Mouse (Mus musculus) embryo, embryonic 10 days (tissue): ENCODE results near the gene Hk2.

Experiments used
- DNase-seq: peaks from one replicate; pipeline ENCODE4 v3.0.0-alpha.2; 2015; ENCODE audit warnings: low spot score

Hk2 gene

DNA sequence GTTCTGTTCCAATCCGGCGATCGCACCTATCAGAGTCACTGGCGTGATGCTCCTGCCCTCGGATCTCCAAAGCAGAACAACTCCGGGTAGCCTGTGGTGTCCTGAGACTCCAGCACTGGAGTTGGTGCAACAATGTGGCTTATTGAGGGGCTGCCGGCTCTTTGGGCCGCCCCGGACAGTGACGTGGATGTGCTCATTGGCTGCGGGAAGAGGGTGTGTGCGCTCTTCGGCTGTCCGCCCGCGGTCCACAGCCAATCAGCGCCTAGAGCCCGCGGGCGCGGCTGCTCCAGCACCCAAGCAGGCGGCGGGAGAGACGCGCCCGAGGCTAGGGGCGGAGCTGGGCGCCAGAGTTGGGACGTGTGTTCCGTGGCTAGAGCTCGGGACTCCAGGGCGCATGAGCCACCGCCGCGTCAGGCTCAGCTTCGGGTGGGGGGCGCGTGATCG, at the start of gene Hk2:
Gene Hk2, minus strand, starts transcription at position 134 of the 444 bp plus-strand sequence.
- DNase-seq: peak; percentile 97

DNA sequence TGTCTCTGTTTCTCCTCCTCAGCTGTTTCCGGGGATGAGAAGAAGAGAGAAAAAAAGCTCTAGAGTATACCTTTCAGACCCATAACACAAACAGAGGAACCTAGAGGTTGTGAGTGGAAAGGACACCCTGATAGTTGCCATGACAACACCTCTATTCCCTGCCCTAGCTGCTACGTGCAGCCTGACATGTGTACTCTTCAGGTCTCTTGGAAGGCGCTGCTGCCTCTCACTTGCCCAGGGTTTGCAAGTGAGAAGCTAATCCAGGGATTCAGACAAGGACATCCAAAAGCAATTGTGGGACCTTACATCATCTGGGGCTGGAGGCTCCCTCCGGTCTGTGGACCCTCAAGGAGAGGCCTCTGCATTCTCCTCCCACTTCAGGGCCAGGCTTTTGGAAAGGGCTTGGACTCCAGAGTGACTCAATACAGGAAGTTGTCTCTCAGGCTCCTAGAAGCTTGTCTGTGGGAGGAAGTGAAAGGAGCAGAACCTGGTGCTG, 47.6 kb upstream of the Hk2 start:
- peak; percentile 52 for DNase-seq

DNA sequence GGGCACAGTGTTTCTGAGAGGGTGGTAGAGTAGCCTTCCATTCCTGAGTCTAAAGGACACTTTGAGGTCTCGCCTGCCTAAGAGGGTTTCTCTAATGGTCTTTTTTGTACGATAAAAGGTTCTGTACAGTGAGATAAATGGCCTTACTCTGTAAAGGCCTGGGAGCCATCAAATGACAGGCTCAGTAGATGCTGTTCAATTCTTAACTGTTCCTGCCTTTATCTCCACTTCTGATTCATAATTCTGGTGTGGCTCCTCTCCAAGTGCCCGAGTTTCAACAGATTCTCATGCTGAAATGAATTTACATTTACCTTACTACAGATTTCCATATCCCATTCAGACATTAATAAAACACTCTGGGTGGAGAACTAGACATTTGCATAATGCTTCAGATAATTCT, 46.5 kb upstream of the Hk2 start:
- no peak for DNase-seq

DNA sequence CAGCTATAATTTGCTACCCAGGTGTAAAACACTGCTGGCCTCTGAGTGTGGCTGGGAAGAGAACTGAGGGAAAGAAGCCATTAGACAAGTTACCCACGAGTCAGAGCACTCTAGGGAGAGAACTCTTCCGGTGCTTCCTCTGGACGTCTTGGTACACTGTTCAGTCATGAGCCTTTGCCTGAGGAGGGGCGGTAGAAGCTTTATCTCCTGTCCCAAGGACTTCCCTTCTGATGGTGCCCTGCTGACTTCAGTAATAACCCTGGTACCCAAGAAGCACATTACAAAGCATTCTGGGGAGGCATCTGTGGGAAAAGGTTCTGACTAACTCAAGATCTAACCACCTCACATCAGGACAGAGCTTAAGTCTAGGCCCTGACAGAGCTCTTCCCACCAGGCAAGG, 40.6 kb upstream of the Hk2 start:
- DNase-seq: no peak

DNA sequence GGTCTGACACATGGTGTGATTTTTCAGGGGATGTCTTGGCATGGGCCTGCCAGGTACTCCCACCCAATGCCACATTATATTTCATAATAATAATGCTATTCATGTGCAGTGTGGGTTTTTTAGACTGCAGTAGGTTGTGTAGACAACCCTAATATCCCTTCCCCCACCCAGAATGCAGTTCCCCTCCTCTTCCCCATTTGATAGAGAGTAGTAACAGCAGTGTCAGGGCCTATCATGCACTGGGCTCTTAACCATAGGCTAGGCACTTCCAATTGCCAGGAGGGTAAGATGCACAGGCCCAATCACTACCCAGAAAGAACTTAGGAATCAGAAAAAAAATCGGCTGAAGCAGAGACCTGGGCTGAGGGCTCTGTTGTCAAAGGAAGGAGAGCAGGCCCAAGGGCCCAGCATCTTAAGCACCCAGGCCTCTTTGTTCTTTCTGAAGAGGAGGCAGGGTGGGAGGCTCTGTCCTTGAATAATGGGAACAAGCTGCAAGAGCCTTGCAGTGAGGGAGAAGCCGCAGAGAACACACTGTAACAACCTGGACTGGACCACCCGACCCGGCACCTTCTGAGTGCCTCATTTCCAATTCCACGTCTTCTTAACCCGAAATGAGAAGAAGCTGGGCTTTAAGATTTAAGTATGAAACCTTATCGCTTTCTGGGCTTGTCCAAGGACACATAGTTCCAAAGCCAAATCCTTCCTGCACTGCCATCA, 33.9 kb upstream of the Hk2 start:
- no peak for DNase-seq

DNA sequence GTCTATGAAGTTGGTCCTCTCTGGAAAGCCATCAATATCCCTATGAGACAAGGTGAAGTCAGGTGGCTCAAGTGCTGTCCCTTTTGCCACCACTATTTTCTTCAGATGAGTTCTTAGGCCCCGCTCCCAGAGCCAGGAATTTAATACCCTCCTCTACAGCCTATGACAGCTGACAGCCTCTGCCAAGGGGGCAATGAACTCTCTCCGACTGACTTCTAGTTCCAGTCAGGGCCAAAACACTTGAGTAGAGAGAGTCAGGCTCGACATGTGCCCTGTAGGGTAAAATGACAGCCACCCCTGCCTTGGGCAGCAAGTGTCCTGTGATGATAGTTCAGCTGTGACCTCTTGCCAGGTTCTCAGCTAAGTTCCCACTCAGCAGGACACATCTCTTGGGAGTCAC, 32.7 kb upstream of the Hk2 start:
- no peak for DNase-seq

DNA sequence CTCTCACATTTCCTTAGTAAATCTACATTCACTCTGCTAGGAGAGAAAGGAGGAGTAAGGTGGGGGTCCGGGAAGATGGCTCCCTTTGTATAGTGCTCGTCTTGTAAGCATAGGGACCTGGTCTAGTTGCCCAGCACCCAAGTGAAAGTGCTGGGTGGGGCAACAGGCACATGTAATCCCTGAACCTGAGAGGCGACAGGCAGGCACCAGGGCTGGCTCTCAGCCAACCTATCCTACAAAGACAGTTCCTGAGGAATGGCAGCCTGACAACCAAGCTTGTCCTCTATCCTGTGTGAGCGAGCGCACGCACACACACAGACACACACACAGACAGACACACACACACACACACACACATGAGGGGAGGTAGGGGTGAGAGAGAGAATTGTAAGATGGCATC, 32.2 kb upstream of the Hk2 start:
- no peak for DNase-seq

DNA sequence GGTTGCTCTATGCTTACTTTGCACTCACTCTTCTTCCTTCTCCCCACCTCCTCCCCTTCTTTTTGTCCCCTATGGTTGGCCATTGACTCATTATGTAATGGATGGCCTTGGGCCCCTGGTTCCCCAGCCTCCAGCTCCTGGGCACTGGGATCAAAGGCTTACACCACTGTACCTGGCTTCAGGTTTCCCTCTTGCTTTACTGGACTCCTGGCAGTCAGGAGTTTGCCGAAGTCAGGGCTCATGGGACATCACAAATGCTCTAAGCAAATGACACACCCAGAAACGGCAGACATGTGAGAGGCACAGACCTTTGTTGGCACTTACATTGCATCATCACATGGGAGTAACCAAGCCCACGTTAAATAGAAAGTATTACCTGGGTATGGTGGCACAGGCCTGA, 31.6 kb upstream of the Hk2 start:
- no peak for DNase-seq

DNA sequence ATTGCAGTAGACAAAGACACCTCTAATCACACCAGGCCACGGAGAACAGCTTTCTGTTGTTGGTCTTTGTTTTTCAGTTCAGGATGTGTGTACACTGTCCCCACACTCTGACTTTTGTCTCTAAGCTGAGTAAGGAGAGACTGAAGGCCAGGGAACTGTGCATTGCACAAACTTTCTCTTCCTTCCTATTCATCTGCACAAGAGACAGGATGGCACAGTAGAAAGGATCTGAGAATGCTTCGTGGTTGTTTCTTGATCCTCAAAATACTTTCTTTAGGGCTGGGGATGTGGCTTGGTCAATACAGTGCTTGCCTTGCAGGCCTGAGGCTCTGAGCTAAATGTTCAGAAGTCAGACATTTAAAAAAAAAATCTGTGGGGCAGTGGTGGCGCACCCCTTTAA, 30.7 kb upstream of the Hk2 start:
- DNase-seq: no peak

DNA sequence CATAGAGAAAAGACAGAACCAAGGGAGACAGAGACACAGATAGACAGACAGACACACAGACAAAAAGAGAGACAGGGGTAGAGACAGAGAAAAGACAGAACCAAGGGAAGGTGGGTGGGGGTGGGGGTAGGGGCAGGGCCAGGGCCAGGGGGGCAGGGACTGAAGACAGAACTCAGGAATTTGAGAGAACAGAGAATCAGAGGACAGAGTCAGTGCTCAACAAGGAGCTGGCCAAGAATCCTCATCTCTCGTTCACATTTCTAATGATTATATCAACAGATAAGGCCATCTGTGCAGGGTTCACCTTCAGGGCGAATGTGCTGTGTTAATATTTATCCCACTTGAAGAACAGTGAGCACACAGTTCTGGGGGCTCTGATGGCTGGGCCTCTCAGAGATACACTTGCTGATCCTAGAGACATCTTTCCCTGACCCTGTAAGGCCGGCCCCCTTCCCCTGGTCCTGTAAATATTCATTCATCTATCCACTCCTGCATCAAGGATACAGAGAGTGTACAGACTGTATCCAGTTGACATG, 24.0 kb upstream of the Hk2 start:
- no peak for DNase-seq

DNA sequence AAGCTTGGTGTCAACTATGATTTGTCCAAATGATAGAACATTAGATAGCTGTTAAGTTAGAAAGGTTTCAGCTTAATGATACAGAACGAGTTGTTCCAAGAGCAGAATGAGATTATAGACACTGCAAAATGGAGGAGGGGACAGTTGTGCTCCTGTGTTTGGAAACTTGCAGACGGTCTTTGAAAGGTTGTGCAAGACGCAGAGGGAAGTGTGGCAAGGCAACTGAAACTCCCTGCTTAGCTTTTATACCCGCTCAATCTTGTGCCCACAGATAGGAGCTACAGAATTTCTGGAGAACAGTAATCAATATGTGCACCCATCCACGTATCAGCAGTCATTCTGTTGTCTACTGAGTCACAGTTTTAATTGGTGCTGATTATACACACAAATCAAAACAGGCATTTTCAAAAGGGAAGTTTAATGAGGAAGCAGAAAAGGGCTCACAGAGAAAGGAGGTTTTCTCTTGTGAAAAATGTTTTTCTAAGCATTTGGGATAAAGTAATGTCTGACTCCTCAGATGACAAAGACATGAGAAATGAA, 23.1 kb upstream of the Hk2 start:
- DNase-seq: no peak

DNA sequence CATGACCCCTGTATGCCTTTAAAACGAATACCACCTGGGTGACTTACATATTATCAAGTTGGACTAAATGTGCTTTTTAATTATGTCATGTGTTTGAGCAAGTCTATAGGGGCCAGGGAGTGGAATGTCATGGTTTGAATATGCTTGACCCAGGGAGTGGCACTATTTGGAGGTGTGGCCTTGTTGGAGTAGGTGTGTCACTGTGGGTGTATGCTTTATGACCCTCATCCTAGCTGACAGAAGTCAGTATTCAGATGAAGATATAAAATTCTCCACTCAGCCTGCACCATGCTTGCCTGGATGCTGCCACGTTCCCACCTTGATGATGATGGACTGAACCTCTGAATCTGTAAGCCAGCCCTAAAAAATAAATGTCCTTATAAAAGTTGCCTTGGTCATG, 16.6 kb upstream of the Hk2 start:
- no peak for DNase-seq

DNA sequence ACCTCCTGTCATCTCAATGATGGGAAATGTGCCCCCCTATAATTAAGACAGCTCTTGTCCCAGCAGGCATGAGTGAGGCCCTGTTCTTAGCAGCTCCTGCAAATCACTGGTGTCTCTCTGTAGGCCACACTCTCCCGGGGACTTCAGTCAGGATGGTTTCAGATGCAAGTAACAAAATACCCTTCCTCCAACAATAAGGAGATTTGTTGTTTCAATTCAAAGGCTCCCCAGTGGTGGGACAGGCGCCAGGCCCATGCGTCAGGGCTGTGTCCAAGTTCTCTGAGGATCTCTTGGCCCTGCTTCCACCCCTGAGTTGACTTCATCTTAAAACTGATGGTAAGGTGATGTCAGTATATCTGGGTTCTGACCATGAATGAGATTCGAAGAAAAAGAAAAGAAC, 9.7 kb upstream of the Hk2 start:
- no peak for DNase-seq

DNA sequence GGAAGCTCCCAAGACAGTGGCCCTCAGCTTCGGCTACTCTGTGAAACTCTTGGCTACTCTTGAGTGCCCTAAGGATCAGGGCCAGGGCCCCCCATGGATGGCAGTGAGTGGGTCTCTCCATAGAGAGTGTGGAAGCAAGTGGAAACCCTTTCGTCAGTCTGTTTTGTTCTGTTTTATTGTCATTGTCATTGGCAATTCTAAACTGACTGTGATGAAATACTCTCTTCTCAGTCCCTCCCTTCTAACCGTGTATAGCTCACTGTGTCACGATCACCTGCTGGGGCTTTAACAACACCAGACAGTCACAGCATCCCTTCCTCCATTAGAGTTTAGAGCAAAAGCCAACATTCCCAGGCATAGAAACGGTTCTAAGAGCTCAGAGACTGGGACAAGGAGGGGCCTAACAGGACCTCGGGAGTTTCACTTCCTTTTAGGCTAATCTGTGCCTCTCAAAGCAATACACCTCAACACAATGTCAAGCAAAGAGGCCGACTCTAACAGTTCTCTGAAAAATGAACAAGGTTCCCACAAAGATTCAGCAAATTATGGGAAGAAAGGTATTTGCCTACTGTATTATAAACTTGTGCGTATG, 6.6 kb upstream of the Hk2 start:
- DNase-seq: no peak

DNA sequence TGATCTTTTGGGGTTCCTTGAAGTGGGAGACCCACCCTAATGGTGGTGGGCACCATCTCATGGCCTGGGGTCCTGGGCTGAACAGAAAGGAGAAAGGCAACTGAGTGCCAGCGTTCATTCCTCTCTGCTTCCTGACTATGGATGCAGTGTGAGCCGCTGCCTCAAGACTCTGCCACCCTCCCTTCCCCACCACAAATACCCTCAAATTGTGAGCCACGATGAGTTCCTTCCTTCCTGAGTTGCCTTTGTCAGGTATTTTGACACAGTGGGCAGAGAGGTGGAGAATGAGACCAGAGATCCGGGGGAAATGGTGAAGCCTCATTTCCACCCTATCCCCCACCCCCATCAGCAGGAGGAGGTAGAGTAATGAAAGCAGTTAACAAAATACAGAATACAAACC, 6.1 kb upstream of the Hk2 start:
- DNase-seq: no peak

DNA sequence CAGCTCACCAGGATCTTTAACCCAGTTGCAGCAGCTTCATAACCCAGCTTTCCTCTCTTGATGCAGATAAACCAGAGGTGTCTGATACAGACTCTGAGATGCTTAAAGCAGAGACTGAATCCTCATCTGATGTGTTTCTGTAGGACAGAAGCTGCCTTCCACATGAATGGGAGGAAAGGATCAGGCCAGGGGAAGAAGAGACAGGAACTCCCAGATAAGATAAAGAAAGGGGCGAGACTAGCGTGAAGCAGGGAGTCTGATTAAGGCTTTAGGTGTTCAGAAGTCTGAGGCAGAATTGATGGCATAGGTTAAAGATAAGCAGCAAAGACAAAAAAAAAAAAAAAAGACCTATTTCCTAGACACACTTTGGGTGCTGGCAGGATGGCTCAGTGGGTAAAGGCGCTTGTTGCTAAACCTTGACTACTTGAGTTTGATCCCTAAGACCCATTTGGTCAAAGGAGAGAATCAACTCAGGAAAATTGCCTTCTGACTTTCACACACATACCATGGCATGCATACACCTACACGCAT, 2.9 kb upstream of the Hk2 start:
- DNase-seq: no peak

DNA sequence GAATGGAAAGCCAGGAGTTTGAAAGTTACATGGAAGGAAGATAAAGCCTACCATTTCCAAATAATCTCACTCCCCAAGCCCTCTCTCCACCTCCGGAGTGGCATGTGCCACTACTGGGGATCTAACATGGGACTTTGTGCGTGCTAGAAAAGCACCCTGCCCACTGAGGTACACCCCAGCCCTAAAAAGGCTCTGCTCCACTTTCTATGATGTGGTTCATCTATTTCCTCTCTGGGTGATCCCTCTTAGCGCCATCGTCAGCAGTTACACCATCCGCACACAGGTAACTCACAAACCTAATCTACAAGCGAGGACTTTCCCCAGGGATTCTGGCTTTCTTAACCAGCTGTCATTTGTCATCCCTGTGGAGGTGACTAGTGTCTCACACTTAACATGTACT, 1.1 kb upstream of the Hk2 start:
- no peak for DNase-seq

DNA sequence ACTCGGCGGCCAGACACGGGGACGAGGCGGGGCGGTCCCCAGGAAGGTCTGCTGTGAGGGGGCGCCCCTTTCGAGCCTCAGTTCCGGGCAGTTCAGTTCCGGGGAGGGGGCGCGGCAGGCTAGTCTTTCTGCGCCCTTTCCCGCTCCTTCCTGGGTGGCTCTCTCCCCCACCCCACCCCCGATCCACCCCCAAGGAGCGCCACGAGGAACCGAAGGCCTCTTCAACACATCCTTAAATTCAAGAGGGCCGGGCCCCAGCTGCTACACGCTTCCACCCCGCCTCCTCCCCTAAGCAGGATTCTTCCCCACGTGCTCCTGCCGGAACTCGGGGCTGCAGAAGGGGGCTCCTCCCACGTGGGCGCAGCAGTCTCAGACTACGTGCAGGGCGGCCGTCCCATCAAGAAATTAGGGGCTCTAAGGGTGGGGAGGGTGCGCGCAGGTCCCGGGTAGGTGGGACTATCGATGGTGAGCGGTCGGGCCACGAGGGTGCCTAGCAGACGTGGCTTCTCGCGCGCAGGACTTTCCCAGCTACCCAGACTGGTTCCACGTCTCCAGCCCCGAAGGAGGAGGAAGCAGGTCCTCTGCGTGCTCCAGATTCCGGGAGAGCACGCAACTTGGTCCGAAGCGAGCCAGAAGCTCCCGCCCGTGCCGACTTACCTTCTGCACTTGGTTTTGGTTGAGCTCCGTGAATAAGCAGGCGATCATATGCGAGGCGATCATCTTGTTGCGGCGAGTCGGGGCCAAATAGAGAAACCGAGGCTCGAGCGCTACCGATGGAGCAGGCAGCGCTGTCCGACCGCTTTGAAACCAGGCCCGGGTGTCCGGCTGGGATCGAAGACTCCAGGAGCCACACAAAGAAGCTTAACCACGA, 758 bp downstream of the Hk2 start:
- peak; percentile 77 for DNase-seq

DNA sequence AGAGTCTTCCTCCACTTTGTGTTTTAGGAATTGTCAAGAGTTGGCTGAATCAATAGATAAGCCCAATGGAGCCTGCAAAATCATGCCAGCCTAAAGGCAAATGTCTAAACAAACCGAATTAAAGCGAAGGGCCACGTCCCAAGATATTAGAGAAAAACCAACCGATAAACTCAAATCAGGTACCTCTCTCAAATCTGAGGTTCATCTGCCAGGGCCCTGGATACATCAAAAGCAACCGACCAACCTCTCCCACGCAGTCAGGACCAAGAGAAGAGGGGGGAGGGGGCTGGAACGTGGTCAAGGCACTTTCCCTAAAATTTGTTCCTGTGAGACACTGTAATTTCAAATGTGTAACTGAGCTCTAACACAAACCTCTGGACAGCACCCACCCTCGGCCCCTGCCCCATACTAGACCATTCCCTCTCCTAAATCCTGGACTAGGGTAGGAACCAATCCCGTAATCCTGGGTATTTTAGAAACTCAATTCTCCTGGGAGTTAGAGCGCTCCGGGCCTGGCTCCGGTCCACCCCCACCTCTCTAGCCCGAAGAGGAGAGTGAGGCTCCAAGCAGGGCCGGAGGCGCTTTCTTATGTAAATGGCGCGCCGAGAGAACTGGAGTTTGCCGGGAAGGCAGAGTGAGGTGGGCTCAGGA, 1.7 kb downstream of the Hk2 start:
- peak; percentile 72 for DNase-seq

DNA sequence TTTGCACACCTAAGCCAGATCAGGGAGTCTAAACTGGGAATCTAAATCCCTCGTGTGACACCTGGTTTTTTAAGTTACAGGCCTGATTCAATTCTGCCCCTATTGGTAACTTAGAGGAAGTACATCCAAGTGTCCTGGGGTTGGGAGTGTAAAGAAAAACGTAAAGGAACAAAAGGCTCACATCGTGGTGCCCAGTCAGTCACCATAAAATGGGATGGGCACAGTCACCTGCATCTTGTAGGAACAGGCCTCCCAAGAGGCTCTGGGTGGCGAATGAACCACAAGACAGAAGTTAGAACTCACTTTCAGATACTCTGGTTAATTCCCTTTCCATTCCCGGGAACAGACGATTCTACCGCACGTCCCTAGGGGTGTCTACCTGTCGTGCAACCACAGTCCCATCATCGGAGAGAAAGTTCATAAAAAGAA, 2.3 kb downstream of the Hk2 start:
- peak; percentile 72 for DNase-seq

DNA sequence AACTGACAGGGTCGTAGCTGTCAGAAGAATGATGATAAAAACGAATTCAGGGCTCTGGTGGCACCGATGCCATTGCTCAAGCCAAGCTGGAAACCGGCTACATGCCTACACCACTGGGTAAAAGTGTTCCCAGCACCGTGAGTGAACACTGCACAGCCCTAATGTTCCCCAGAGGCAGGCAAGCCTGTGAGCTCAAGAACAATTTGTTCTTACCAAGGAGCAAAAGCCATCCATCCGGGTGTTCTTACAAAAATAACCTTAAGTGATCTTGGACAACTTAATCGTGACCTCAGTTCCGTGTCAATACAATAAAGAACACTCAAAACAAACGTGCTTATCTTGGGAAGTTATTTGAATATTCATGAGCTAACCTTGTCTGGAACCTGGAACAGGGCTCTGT, 3.2 kb downstream of the Hk2 start:
- no peak for DNase-seq

DNA sequence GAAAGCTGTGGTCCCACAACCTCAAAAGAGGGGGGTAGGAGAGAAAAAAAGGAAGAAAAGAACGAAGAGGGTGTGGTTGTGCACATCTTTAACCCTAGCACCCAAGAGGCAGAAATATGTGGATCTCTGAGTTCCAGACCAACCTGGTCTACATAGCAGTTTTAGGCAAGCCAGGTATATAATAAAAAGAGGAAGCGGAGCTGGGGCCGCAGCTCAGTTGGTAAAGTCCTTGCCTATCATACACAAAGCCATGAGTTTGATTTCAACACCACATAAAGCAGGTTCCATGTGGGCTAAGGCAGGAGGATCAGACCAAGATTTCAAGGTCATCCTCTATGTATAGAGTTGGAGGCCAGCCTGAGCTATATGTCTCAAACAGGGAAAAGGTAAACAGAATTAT, 4.0 kb downstream of the Hk2 start:
- no peak for DNase-seq
